Mouse (Mus musculus) liver, postnatal 0 days (tissue): ENCODE results near the gene Fam20b.

Experiments
- CTCF ChIP-seq: sonication (generic); IDR thresholded peaks from 2 replicates; pipeline ENCODE4 v1.5.1; 2016; ENCODE audit warnings: antibody characterized with exemption, low read depth
- EP300 ChIP-seq: IDR thresholded peaks from 2 replicates; pipeline ENCODE4 v1.6.1; 2016; ENCODE audit warnings: antibody characterized with exemption, low read depth, mild to moderate bottlenecking

DNA sequence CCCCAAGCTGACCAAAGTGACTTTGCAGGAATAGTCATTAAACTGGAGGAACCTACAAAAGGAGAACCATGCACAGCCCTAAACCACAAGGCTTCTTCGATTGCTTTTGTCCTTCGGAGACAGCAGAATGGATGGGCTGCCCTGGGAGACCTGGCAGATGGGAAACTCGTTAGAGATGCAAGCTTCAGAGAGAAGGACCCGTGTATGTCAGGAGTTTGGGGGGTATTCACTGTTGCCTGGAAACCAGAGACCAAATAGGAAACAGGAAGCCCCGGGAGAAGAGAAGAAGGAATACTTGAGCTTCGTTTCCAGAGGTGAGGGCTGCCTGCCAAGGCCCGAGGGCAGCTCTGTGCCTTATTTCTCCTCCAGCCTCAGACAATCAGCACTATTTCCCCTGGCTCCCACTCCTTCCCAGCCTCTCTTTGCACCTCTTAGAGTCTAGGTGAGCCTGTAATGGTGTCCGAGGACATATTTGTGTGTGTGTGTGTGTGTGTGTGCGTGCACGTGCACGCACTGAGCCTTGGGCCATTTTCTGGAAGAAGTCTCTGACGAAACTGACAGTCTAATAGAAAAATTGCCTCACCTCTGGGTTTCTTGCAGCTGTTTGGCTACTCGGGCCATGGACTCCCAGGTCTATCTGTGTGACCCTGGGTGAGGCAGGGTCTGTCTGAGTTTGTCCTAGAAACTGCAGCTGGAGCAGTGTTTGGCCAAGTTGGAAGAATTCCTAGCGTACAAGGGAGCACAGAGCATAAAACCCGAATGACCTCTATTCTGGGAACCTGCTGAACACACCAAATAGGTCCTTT lies 35.9 kb upstream of the Fam20b start:
- TF ChIP-seq CTCF (no peak), EP300 (no peak)
